Mouse (Mus musculus): Measurements from ENCODE around the gene Kcnd3.

Kcnd3 gene

GRCm38 (mm10) chr3:105585734-105586159 lies 133.6 kb downstream of the Kcnd3 start:
- DNase-seq (ENCODE audit: low spot score): no peak

GRCm38 (mm10) chr3:105590056-105590672 lies 138.0 kb downstream of the Kcnd3 start:
- DNase-seq (ENCODE audit: low spot score): no peak

- no peak for DNase-seq (ENCODE audit: low spot score)
These were observed 139.6 kb downstream of the Kcnd3 start for GRCm38 (mm10) chr3:105591766-105592165.

- no peak for DNase-seq (ENCODE audit: low spot score)
These were observed 140.1 kb downstream of the Kcnd3 start for GRCm38 (mm10) chr3:105592246-105592645.

- DNase-seq (ENCODE audit: low spot score): no peak
These were observed 148.4 kb downstream of the Kcnd3 start for GRCm38 (mm10) chr3:105600483-105600882.

GRCm38 (mm10) chr3:105602966-105603365 lies 150.8 kb downstream of the Kcnd3 start:
- no peak for DNase-seq (ENCODE audit: low spot score)

- no peak for DNase-seq (ENCODE audit: low spot score)
These were observed 153.6 kb downstream of the Kcnd3 start for GRCm38 (mm10) chr3:105605726-105606125.

- no peak for DNase-seq (ENCODE audit: low spot score)
These were observed 156.7 kb downstream of the Kcnd3 start for GRCm38 (mm10) chr3:105608857-105609256.

GRCm38 (mm10) chr3:105611531-105612422 lies 159.6 kb downstream of the Kcnd3 start:
- DNase-seq (ENCODE audit: low spot score): no peak

- no peak for DNase-seq (ENCODE audit: low spot score)
These were observed 160.3 kb downstream of the Kcnd3 start for GRCm38 (mm10) chr3:105612423-105612814.

- no peak for DNase-seq (ENCODE audit: low spot score)
These were observed 165.0 kb downstream of the Kcnd3 start for GRCm38 (mm10) chr3:105616861-105617743.

- no peak for DNase-seq (ENCODE audit: low spot score)
These were observed 169.0 kb downstream of the Kcnd3 start for GRCm38 (mm10) chr3:105621154-105621553.

GRCm38 (mm10) chr3:105623137-105623536 lies 171.0 kb downstream of the Kcnd3 start:
- DNase-seq (ENCODE audit: low spot score): no peak

GRCm38 (mm10) chr3:105625961-105626360 lies 173.8 kb downstream of the Kcnd3 start:
- no peak for DNase-seq (ENCODE audit: low spot score)

GRCm38 (mm10) chr3:105627258-105627657 lies 175.1 kb downstream of the Kcnd3 start:
- no peak for DNase-seq (ENCODE audit: low spot score)

- no peak for DNase-seq (ENCODE audit: low spot score)
These were observed 180.2 kb downstream of the Kcnd3 start for GRCm38 (mm10) chr3:105632296-105632695.

GRCm38 (mm10) chr3:105633021-105633420 lies 180.9 kb downstream of the Kcnd3 start:
- no peak for DNase-seq (ENCODE audit: low spot score)

- no peak for DNase-seq (ENCODE audit: low spot score)
These were observed 190.1 kb downstream of the Kcnd3 start for GRCm38 (mm10) chr3:105642186-105642585.

- DNase-seq (ENCODE audit: low spot score): no peak
These were observed 191.4 kb downstream of the Kcnd3 start for GRCm38 (mm10) chr3:105643566-105643965.

GRCm38 (mm10) chr3:105648889-105649567 lies 196.9 kb downstream of the Kcnd3 start:
- no peak for DNase-seq (ENCODE audit: low spot score)

- no peak for DNase-seq (ENCODE audit: low spot score)
These were observed 201.6 kb downstream of the Kcnd3 start for GRCm38 (mm10) chr3:105653544-105654380.

Measured in left cerebral cortex, adult 11 months (tissue).